Comparison of ENCODE assay signal across 11 mouse cellular contexts in genomic region chr11:79039488-79039887, GRCm38 (mm10). TPM values are rescaled to one million over a fixed set of nuclear protein-coding genes. Genes with fewer than 3 reads are reported as not detected.
DNase-seq lines count a peak whose midpoint lies in the region; ATAC-seq lines count a peak whose summit lies in the region.
"Had no signal": no experiment of that assay in that cellular context is flagged by ENCODE, and none has a peak within 500 bp of the region (broad histone marks: within the 10 kb centered on the region; RNA-seq: fewer than 3 reads in every experiment).

No protein-coding gene starts in this region.

- no peak overlapping the region for H3K27ac ChIP-seq in kidney, embryonic 15.5 days
- H3K27ac ChIP-seq: intestine, embryonic 15.5 days; macrophage had no signal

- H3K9me3 ChIP-seq in kidney, embryonic 15.5 days (replicated peaks) = no peaks in the 10 kb centered on the region
- H3K9me3 ChIP-seq: intestine, embryonic 15.5 days had no signal

- no peak overlapping the region for H3K9ac ChIP-seq in kidney, embryonic 15.5 days
- H3K9ac ChIP-seq: intestine, embryonic 15.5 days had no signal

- 49% methylated on average over 2 of the region's 2 CpGs for WGBS in kidney, embryonic 15.5 days

- DNase-seq in kidney, adult 11 months = peak; percentile 31
- DNase-seq in adrenal gland, adult (ENCODE audit: inconsistent age in 2 of 2, low spot score in 1 of 2) = peak; percentile 94 to 97
- DNase-seq in gastrocnemius, postnatal 25 days = peak; percentile 67
- peak; percentile 68 for DNase-seq in lung, postnatal 14 days
- DNase-seq in thymus, postnatal 0 days (ENCODE audit: low spot score) = no peak
- DNase-seq in thymus, postnatal 14 days = no peak
- DNase-seq in embryo, embryonic 10.5 days (ENCODE audit: low spot score) = no peak
- DNase-seq: embryo, embryonic 11 days had no signal

- H3K36me3 ChIP-seq in kidney, embryonic 15.5 days = peaks cover 16% of the 10 kb centered on the region

- H3K4me3 ChIP-seq in kidney, embryonic 15.5 days (replicated peaks) = no peak overlapping the region
- H3K4me3 ChIP-seq: intestine, embryonic 15.5 days had no signal

- no peaks in the 10 kb centered on the region for H3K27me3 ChIP-seq in kidney, embryonic 15.5 days
- H3K27me3 ChIP-seq: intestine, embryonic 15.5 days had no signal

- H3K4me2 ChIP-seq in kidney, embryonic 15.5 days = no peak overlapping the region
- H3K4me2 ChIP-seq: intestine, embryonic 15.5 days had no signal

- no peak for ATAC-seq in kidney, embryonic 15.5 days (replicated peaks; ENCODE audit: low FRiP score)
- ATAC-seq: intestine, embryonic 15.5 days had no signal

- no peaks in the 10 kb centered on the region for H3K4me1 ChIP-seq in kidney, embryonic 15.5 days
- H3K4me1 ChIP-seq: intestine, embryonic 15.5 days had no signal

RNA-seq across cellular contexts. Expression of gene Lgals9, which starts 54.7 kb away (rescaled TPM):
- 40.5 and 49.9 TPM in 2 replicates for polyA plus RNA-seq in kidney, embryonic 15.5 days (2015; fragmentation: Nextera tagmentation; extraction: Ambion mirVana)
- total RNA-seq in gastrocnemius, postnatal 25 days (2021) = 1 to 10 TPM; 9.7 to 9.8 TPM
- polyA plus RNA-seq in thymus, postnatal 0 days (2015; fragmentation: Nextera tagmentation; extraction: Ambion mirVana) = 421 and 488 TPM in 2 replicates

Comparison
In these comparisons a context has a peak if more than half of its experiments do, and no peak if none do; other contexts are left out.
1. DNase-seq: peak in kidney, adult 11 months (single experiment), adrenal gland, adult (2 of 2), gastrocnemius, postnatal 25 days (single experiment) and lung, postnatal 14 days (single experiment); none in thymus, postnatal 0 days (single experiment), thymus, postnatal 14 days (single experiment) and embryo, embryonic 10.5 days (single experiment).